Mouse (Mus musculus) hindbrain, embryonic 12.5 days (tissue): ENCODE data around the gene Eif2d. TPM values are rescaled to one million over a fixed set of nuclear protein-coding genes. Genes with fewer than 3 reads are reported as not detected.
"Not testable (repeated sequence)": the region's sequence is repeated elsewhere in the genome, so short reads cannot be mapped to it uniquely, and the experiment has no call there.

ENCODE experiments used
- ATAC-seq: fragments of 200-750 bp; cut with Nextera tagmentation; 2 replicates; pipeline ENCODE4 v1.8.0; 2017; ENCODE audit warnings: moderate TSS enrichment; ENCODE audit not compliant: low FRiP score
- H3K27ac ChIP-seq: fragments of 300-500 bp; sonication (generic); 2 replicates; pipeline ENCODE4 v1.5.1; 2016; ENCODE audit warnings: mild to moderate bottlenecking
- H3K27me3 ChIP-seq: fragments of 300-500 bp; sonication (generic); 2 replicates; pipeline ENCODE4 v1.6.1; 2016; ENCODE audit warnings: mild to moderate bottlenecking
- H3K36me3 ChIP-seq: fragments of 300-500 bp; sonication (generic); 2 replicates; pipeline ENCODE4 v1.6.1; 2016; ENCODE audit warnings: mild to moderate bottlenecking
- H3K4me1 ChIP-seq: fragments of 300-500 bp; sonication (generic); 2 replicates; pipeline ENCODE4 v1.6.1; 2016
- H3K4me2 ChIP-seq: fragments of 300-500 bp; sonication (generic); replicated peaks from 2 replicates; pipeline ENCODE4 v1.6.1; 2016; ENCODE audit warnings: mild to moderate bottlenecking
- H3K4me3 ChIP-seq: fragments of 300-500 bp; sonication (generic); 2 replicates; pipeline ENCODE4 v1.5.1; 2016; ENCODE audit warnings: mild to moderate bottlenecking
- H3K9ac ChIP-seq: fragments of 300-500 bp; sonication (generic); 2 replicates; pipeline ENCODE4 v1.6.1; 2016; ENCODE audit warnings: mild to moderate bottlenecking, moderate library complexity
- H3K9me3 ChIP-seq: fragments of 300-500 bp; sonication (generic); replicated peaks from 2 replicates; pipeline ENCODE4 v1.6.1; 2016; ENCODE audit warnings: mild to moderate bottlenecking
- WGBS: fragments of 180-500 bp; shearing (Covaris S2); methylation state at CpG from one replicate; pipeline ENCODE4 v1.1.7; 2016; 5-methylcytosine and 5-hydroxymethylcytosine counted together
- polyA plus RNA-seq: library from polyadenylated mRNA; unstranded; fragments of >200 nt; fragmentation: Nextera tagmentation; extraction: Ambion mirVana; gene quantifications from 2 replicates; pipeline ENCODE4 v1.2.1, GENCODE M21; 2016

The Eif2d gene
- polyA plus RNA-seq, 1 experiment from 2014 or later, result 53.1 TPM

DNA sequence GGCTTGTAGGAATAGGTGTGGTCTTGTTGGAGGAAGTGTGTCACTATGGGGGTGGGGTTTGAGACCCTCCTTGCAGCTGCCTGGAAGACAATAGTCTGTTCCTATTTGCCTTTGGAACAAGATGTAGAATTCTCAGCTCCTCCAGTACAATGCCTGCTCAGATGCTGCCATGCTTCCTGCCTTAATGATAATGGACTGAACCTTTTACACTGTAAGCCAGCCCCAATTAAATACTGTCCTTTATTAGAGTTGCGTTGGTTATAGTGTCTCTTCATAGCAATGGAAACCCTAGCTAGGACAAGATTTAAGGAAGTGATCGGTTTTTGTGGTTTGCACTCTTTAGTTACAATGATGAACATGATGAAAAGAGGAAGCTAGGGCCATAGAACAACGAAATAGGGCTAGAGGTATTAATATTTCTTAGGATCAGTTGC is 6.8 kb upstream of the Eif2d start:
- no peak overlapping the region for H3K9ac ChIP-seq
- no peaks in the 10 kb centered on the region for H3K27me3 ChIP-seq
- no peaks in the 10 kb centered on the region for H3K4me1 ChIP-seq
- no peaks in the 10 kb centered on the region for H3K9me3 ChIP-seq
- no peak overlapping the region for H3K4me2 ChIP-seq
- H3K27ac ChIP-seq, result no peak overlapping the region
- no peaks in the 10 kb centered on the region for H3K36me3 ChIP-seq
- H3K4me3 ChIP-seq, result no peak overlapping the region
- no peak for ATAC-seq
- 85% methylated on average over 3 of the region's 3 CpGs for WGBS

DNA sequence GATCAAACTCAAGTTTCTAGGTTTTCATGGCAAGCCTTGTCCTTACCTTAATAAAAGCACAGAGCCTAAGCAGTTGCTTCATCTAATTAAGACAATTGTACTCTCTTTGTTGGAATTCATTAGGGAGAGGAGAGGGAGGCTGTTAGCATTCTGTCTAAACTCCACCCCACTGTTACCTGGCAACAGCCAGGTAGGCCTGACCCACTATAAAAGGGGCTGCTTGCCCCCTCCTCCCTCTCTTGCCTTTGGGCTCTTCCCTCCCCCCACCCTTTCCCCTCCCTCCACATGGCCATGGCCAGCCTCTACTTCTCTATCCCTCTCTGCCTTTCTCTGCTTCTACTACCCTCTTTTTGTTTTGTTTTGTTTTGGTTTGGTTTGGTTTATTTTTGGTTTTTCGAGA is 3.5 kb upstream of the Eif2d start:
- H3K9me3 ChIP-seq, result no peaks in the 10 kb centered on the region
- no peak overlapping the region for H3K4me2 ChIP-seq
- no peak for ATAC-seq
- no peaks in the 10 kb centered on the region for H3K27me3 ChIP-seq
- peaks cover 9% of the 10 kb centered on the region for H3K4me1 ChIP-seq
- 82% methylated on average over 1 of the region's 1 CpGs for WGBS
- no peaks in the 10 kb centered on the region for H3K36me3 ChIP-seq
- no peak overlapping the region for H3K4me3 ChIP-seq
- H3K27ac ChIP-seq, result no peak overlapping the region
- no peak overlapping the region for H3K9ac ChIP-seq

DNA sequence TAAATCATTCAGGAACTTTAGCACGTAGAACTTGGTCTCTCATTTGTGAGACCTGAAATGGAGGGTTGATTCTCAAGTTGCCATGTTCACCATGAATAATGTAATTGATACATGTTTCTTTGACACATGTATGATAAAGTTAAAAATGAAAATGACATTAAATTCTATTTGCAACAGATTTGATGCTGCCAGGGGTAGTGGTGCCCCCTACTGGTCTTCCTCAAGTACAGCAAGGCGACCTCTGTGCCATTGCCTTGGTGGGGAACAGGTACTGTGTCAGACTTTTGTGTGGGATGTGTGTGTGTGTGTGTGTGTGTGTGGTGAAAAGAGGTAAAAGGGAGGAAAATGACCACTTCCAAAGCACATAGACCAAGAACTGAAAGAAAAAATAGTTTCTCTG is 2.5 kb downstream of the Eif2d start:
- Histone ChIP-seq H3K4me1 (peaks cover 9% of the 10 kb centered on the region), H3K36me3 (peaks cover 21% of the 10 kb centered on the region), H3K9ac (no peak overlapping the region), H3K9me3 (no peaks in the 10 kb centered on the region), H3K27me3 (no peaks in the 10 kb centered on the region), H3K4me2 (no peak overlapping the region), H3K27ac (no peak overlapping the region), H3K4me3 (no peak overlapping the region)
- ATAC-seq, result no peak
- WGBS, result 52% methylated on average over 2 of the region's 2 CpGs

DNA sequence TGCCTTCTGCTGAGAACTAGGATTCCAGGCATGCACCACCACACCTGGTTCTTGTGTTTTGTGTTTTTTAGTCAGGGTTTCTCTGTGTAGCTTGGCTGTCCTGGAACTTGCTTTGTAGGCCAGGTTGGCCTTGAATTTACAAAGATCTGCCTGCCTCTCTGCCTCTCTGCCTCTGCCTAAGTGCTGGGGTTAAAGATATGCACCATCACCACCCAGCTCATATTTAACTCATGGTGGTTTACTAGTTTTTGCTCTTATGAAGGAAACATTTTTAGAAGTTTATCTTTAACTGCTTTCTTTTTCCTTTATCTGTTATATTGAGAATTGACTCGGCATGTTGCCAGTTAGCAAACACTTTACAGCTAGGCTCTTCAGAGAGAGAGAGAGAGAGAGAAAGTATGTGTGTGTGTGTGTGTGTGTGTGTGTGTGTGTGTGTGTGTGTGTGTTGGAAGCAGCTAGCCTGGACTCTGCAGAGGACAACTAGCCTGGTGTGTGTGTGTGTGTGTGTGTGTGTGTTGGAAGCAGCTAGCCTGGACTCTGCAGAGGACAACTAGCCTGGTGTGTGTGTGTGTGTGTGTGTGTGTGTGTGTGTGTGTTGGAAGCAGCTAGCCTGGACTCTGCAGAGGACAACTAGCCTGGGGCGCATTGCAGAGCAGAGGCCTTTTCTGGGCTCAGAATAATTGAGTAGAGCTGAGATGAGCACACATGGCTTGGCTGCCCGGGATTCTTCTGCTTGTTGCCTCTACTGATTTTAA is 6.8 kb downstream of the Eif2d start:
- not testable (repeated sequence) for H3K9me3 ChIP-seq, H3K4me2 ChIP-seq, H3K4me3 ChIP-seq, H3K4me1 ChIP-seq, H3K27me3 ChIP-seq, H3K9ac ChIP-seq, ATAC-seq, H3K27ac ChIP-seq
- peaks cover 58% of the 10 kb centered on the region for H3K36me3 ChIP-seq
- WGBS, result 93% methylated on average over 3 of the region's 3 CpGs

DNA sequence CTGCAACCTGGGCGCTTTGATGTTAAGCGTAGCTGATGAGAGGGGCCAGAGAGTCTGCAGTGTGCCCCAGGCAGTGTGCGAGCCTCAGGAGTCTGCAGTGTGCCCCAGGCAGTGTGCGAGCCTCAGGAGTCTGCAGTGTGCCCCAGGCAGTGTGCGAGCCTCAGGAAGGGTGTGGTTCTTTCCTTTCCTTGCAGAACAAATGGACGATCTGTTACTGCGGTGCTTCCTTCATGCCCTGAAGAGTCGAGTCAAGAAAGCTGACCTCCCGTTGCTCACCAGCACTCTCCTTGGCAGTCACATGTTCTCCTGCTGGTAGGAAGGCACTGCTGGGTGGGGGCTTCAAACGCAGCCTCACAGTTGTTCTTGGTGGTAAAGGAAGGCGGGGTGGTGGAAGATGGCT is 8.1 kb downstream of the Eif2d start:
- Histone ChIP-seq H3K4me2 (no peak overlapping the region), H3K4me1 (no peaks in the 10 kb centered on the region), H3K27me3 (no peaks in the 10 kb centered on the region), H3K4me3 (no peak overlapping the region), H3K36me3 (peaks cover 70% of the 10 kb centered on the region), H3K9ac (no peak overlapping the region), H3K27ac (no peak overlapping the region), H3K9me3 (no peaks in the 10 kb centered on the region)
- 88% methylated on average over 11 of the region's 11 CpGs for WGBS
- peak; percentile 56; the same call in 1 of the 2 replicates for ATAC-seq

DNA sequence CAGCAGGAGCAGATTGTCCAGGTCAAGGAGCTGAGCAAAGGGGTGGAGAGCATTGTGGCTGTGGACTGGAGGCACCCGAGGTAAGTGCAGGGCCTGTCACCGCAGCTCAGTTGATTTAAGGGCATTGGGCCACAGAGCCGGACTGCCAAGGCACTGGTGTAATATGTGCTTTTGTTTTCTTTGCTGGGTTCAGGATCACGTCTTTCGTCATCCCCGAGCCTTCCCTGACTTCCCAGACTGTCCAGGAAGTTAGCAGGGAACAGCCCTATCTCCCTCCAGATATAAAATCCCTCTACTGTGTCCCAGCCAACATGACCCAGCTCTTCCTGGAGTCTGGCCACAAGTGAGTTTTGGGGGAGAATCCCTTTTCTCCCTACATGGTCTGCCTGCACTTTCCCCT is 11.4 kb downstream of the Eif2d start:
- Histone ChIP-seq H3K36me3 (peaks cover 87% of the 10 kb centered on the region), H3K4me2 (no peak overlapping the region), H3K4me1 (no peaks in the 10 kb centered on the region), H3K27ac (no peak overlapping the region), H3K27me3 (no peaks in the 10 kb centered on the region), H3K9ac (no peak overlapping the region), H3K9me3 (no peaks in the 10 kb centered on the region), H3K4me3 (no peak overlapping the region)
- 96% methylated on average over 6 of the region's 6 CpGs for WGBS
- ATAC-seq, result no peak

DNA sequence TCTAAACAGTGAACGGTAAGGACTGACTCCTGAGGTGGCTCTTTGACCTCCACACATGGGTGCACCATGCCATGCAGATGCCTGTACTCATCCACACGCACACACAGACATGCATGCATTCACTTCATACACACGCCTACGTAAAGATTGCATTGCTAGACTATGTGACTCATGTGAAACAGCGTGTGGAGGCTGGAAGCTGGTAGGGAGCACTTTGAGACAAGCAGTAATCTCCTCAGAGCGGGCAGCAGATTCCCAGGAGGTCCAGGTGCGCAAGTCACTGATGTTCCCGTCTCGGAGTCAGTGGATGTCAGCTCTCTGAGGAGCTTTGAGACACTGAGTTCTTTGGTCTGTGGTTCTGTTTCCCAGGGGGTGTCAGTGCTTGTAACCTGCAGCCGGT is 14.6 kb downstream of the Eif2d start:
- Histone ChIP-seq H3K9me3 (no peaks in the 10 kb centered on the region), H3K9ac (no peak overlapping the region), H3K27me3 (no peaks in the 10 kb centered on the region), H3K4me2 (no peak overlapping the region), H3K4me1 (no peaks in the 10 kb centered on the region), H3K36me3 (peaks cover 92% of the 10 kb centered on the region), H3K4me3 (no peak overlapping the region), H3K27ac (no peak overlapping the region)
- no peak for ATAC-seq
- WGBS, result 94% methylated on average over 10 of the region's 10 CpGs

DNA sequence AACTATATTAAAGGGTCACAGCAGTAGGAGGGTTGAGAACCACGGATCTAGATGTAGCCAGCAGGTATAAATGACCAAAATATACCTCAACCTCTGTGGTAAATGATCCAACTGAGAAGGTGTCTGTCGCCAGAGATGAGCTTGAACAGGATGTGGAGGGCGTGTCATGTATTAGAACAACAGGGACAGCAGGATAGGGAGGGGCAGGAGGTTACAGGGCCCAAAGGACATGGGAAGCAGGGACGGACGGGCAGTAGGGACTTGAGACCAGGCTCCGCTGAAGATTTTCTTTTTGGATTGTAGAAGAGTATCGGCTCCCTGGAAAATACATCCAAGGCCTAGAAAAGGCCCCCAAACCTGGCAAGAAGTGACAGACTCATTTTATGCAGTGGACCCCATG is 20.0 kb downstream of the Eif2d start:
- Histone ChIP-seq H3K27ac (no peak overlapping the region), H3K36me3 (peaks cover 85% of the 10 kb centered on the region), H3K4me2 (no peak overlapping the region), H3K9me3 (no peaks in the 10 kb centered on the region), H3K4me3 (no peak overlapping the region), H3K4me1 (no peaks in the 10 kb centered on the region), H3K27me3 (no peaks in the 10 kb centered on the region), H3K9ac (no peak overlapping the region)
- WGBS, result 90% methylated on average over 7 of the region's 7 CpGs
- ATAC-seq, result no peak

DNA sequence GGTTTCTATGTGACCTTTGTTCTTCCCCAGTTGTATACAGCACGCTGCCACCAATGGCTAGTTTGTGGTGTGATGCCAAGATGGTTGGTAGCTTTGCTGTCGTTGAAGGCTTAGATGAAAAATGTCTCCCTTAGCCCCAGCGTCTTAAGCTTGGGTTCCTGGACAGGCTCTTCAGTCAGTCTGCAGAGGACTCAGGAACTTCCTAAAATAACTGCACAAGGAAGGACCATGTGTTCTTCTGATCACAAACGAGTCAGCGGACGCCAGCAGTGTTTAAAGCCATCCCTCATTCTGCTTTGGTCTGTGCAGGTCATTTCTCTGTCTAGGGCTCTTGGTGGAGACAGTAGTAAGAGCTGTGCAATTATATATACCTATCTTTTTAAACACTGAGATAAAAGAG is 20.8 kb downstream of the Eif2d start:
- Histone ChIP-seq H3K9ac (no peak overlapping the region), H3K27me3 (no peaks in the 10 kb centered on the region), H3K4me3 (no peak overlapping the region), H3K27ac (no peak overlapping the region), H3K4me1 (no peaks in the 10 kb centered on the region), H3K36me3 (peaks cover 85% of the 10 kb centered on the region), H3K4me2 (no peak overlapping the region), H3K9me3 (no peaks in the 10 kb centered on the region)
- WGBS, result 90% methylated on average over 6 of the region's 6 CpGs
- no peak for ATAC-seq

DNA sequence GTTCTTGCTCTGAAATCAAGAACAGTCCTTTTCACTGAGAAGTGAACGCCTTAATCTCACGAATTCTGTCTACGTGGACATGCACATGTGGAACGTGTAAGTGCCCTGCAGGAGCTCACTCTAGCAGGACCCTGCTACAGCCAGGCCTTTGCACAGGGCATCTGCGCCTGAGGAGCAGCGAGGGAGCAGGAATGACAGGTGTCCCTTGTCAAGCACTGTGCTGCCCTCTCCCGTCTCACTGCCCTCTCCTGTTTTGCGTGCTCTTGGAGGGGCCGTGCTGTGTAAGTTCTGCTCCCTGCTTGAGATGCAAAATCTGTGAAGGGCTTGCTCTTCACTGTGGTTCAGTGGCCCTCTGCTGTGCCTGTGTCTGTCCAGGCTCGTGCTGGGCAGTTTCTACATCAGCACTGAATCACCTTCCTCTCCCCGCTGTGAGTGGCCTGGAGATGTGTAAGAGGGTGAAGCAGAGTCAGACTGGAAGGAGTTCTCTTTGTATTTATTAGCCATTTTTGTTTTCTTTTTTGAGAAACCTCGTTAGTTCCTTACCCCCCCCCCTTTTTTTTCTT is 21.4 kb downstream of the Eif2d start:
- no peak overlapping the region for H3K27ac ChIP-seq
- H3K9me3 ChIP-seq, result no peaks in the 10 kb centered on the region
- no peak overlapping the region for H3K4me3 ChIP-seq
- H3K9ac ChIP-seq, result no peak overlapping the region
- H3K36me3 ChIP-seq, result peaks cover 81% of the 10 kb centered on the region
- H3K4me1 ChIP-seq, result no peaks in the 10 kb centered on the region
- no peak for ATAC-seq
- H3K27me3 ChIP-seq, result no peaks in the 10 kb centered on the region
- no peak overlapping the region for H3K4me2 ChIP-seq
- WGBS, result 87% methylated on average over 12 of the region's 12 CpGs

DNA sequence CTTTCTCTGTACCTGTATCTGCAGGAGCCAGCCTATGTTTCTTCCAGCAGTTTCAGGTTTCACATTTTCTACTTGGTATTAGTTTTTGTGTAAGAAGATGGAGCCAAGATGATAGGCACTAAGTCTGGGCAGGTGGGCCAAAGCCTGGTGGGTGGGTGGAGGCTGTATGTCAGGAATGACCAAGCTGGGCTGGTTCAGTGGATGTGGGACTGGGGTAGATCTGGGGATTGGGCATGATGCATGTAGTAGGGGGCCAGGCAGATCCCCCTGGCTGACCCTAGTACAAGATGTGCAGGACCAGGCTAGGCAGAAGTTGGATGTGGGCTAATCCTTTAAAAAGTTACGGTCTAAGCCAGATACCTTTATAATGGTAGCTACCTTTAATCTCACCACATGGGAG is 22.2 kb downstream of the Eif2d start:
- H3K4me3 ChIP-seq, result no peak overlapping the region
- H3K36me3 ChIP-seq, result peaks cover 73% of the 10 kb centered on the region
- H3K27ac ChIP-seq, result no peak overlapping the region
- H3K4me2 ChIP-seq, result no peak overlapping the region
- H3K4me1 ChIP-seq, result no peaks in the 10 kb centered on the region
- ATAC-seq, result no peak
- no peak overlapping the region for H3K9ac ChIP-seq
- no peaks in the 10 kb centered on the region for H3K9me3 ChIP-seq
- H3K27me3 ChIP-seq, result no peaks in the 10 kb centered on the region
- 89% methylated on average over 1 of the region's 1 CpGs for WGBS

DNA sequence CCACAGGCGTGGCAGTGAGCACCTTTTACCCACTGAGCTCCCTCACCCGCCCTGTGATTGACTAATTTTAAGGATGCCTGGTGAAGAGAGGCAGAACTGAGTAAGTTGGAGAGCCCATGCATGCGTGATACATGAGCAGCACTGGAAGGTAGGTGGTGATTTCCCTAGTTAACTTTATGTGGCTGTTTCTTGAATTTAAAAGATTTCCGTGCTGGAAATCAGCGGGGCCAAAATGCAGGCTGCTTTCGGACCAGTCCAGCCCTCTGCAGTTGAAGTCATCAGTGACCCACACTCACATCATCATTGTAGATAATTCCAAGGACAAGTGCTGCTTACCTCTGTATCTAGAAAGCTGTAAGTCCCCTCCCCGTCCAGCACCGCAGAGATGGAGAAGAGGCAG is 22.8 kb downstream of the Eif2d start:
- H3K9ac ChIP-seq, result no peak overlapping the region
- no peak overlapping the region for H3K4me2 ChIP-seq
- H3K27me3 ChIP-seq, result no peaks in the 10 kb centered on the region
- no peak overlapping the region for H3K4me3 ChIP-seq
- ATAC-seq, result no peak
- no peak overlapping the region for H3K27ac ChIP-seq
- no peaks in the 10 kb centered on the region for H3K9me3 ChIP-seq
- peaks cover 71% of the 10 kb centered on the region for H3K36me3 ChIP-seq
- WGBS, result 93% methylated on average over 8 of the region's 8 CpGs
- H3K4me1 ChIP-seq, result no peaks in the 10 kb centered on the region

DNA sequence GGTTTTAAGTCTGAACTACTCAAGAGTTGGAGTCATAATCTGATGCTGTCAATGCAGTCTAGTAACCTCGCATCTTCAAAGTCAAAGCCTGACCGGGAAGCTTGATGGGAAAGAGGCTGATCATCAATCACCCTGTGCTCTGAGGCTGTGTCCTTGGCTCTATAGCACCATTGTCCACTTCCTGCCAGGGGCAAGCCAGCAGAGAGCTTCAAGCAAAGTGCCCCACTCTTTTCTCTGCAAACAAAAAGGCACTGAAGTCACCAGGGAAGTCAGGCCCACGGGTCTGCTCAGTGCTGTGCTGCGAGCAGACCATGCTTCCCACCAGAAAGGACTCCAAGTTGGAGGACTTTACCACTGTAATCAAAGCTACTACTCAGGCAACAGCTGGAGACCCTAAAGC is 24.3 kb downstream of the Eif2d start:
- no peak overlapping the region for H3K9ac ChIP-seq
- H3K27me3 ChIP-seq, result no peaks in the 10 kb centered on the region
- H3K36me3 ChIP-seq, result peaks cover 58% of the 10 kb centered on the region
- H3K4me1 ChIP-seq, result no peaks in the 10 kb centered on the region
- ATAC-seq, result no peak
- no peak overlapping the region for H3K4me2 ChIP-seq
- H3K9me3 ChIP-seq, result no peaks in the 10 kb centered on the region
- H3K27ac ChIP-seq, result no peak overlapping the region
- no peak overlapping the region for H3K4me3 ChIP-seq
- WGBS, result 54% methylated on average over 4 of the region's 4 CpGs
